Mouse (Mus musculus): ENCODE data around the gene Bmt2. TPM values are rescaled to one million over a fixed set of nuclear protein-coding genes. Genes with fewer than 3 reads are reported as not detected.

The Bmt2 gene
- polyA plus RNA-seq, 1 experiment from 2014 or later, result 24.7 TPM

GRCm38 (mm10) chr6:13636582-13636989 is 41.2 kb downstream of the Bmt2 start:
- ATAC-seq (ENCODE audit: low FRiP score, low TSS enrichment), result no peak; the same call in 1 of the 2 replicates
- Histone ChIP-seq H3K4me1 (ENCODE audit: control insufficient read depth, insufficient read depth, low read length) (no peaks in the 10 kb centered on the region), H3K4me2 (replicated peaks; ENCODE audit: low read depth, low read length) (no peak overlapping the region), H3K9me3 (ENCODE audit: control insufficient read depth, low read length) (no peaks in the 10 kb centered on the region), H3K4me3 (ENCODE audit: low read length) (no peak overlapping the region), H3K27me3 (ENCODE audit: control insufficient read depth, insufficient read depth, low read length) (no peaks in the 10 kb centered on the region), H3K27ac (ENCODE audit: low read depth, low read length) (no peak overlapping the region), H3K36me3 (ENCODE audit: control insufficient read depth, insufficient read depth, low read length) (peaks cover 9% of the 10 kb centered on the region; the same call in 1 of the 2 replicates), H3K9ac (ENCODE audit: low read depth, low read length) (no peak overlapping the region)
- 82% methylated on average over 3 of the region's 3 CpGs for WGBS

DNA sequence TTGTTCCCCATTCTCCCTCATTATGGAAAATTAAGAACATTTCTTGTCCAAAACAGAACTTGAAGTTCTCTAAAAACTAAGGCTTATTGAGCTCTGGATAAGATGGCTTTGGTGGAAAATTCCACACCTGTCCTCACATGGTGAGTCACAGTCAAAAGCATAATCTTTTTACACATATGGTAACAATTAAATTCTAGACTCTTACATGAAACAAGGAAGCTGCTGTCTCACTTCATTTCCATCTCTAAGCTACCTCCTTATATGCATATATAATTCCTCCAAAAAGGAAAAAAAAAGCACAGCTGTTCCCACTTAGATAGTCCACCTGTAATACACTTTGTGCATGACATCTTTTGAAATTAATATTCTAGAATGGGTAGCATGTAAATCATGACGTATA is 45.2 kb downstream of the Bmt2 start:
- Histone ChIP-seq H3K4me1 (ENCODE audit: control insufficient read depth, insufficient read depth, low read length) (no peaks in the 10 kb centered on the region), H3K36me3 (ENCODE audit: control insufficient read depth, insufficient read depth, low read length) (peaks cover 15% of the 10 kb centered on the region), H3K27me3 (ENCODE audit: control insufficient read depth, insufficient read depth, low read length) (no peaks in the 10 kb centered on the region), H3K4me2 (replicated peaks; ENCODE audit: low read depth, low read length) (no peak overlapping the region), H3K27ac (ENCODE audit: low read depth, low read length) (no peak overlapping the region), H3K9ac (ENCODE audit: low read depth, low read length) (no peak overlapping the region), H3K4me3 (ENCODE audit: low read length) (no peak overlapping the region), H3K9me3 (ENCODE audit: control insufficient read depth, low read length) (no peaks in the 10 kb centered on the region)
- no peak for ATAC-seq (ENCODE audit: low FRiP score, low TSS enrichment)
- 91% methylated on average over 1 of the region's 1 CpGs for WGBS

DNA sequence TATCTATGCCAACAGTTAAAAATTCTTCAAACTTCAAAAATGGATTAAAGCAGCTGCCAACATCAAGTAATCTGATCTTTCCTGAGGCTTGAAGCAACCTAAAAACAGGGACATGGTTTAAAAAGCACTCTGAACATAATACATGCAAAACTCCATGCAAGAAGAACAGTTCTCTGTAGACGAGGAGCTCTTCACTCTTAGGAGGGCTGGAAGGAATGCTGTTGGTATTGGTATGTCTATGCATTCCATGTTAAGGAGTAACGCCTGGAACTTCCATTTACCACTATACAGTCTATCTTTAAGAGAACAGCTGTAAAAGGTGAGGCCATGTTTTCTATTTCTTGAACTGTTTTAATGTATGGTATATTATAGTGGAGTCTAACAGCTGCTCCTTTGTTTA is 47.2 kb downstream of the Bmt2 start:
- no peaks in the 10 kb centered on the region for H3K9me3 ChIP-seq (ENCODE audit: control insufficient read depth, low read length)
- H3K9ac ChIP-seq (ENCODE audit: low read depth, low read length), result no peak overlapping the region
- H3K27me3 ChIP-seq (ENCODE audit: control insufficient read depth, insufficient read depth, low read length), result no peaks in the 10 kb centered on the region
- H3K4me3 ChIP-seq (ENCODE audit: low read length), result no peak overlapping the region
- peaks cover 15% of the 10 kb centered on the region for H3K36me3 ChIP-seq (ENCODE audit: control insufficient read depth, insufficient read depth, low read length)
- 86% methylated on average over 2 of the region's 2 CpGs for WGBS
- H3K27ac ChIP-seq (ENCODE audit: low read depth, low read length), result no peak overlapping the region
- ATAC-seq (ENCODE audit: low FRiP score, low TSS enrichment), result no peak
- H3K4me2 ChIP-seq (replicated peaks; ENCODE audit: low read depth, low read length), result no peak overlapping the region
- no peaks in the 10 kb centered on the region for H3K4me1 ChIP-seq (ENCODE audit: control insufficient read depth, insufficient read depth, low read length)

DNA sequence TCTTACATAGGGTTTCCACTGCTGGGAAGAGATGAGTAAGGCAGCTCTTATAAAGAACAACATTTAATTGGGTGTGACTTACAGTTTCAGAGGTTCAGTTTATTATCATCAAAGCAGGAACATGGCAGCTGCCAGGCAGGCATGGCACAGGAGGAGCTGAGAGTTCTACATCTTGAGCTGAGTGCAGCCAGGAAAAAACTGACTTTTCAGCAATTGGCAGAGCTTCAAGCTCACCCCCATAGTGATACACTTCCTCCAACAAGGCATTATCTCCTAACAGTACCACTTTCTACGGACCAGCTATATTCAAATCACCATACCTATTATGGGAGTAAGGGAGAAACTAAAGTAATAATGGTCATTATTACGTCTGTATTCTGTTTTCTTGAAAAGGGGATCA is 58.1 kb downstream of the Bmt2 start:
- Histone ChIP-seq H3K4me3 (ENCODE audit: low read length) (no peak overlapping the region), H3K27me3 (ENCODE audit: control insufficient read depth, insufficient read depth, low read length) (no peaks in the 10 kb centered on the region), H3K4me2 (replicated peaks; ENCODE audit: low read depth, low read length) (no peak overlapping the region), H3K36me3 (ENCODE audit: control insufficient read depth, insufficient read depth, low read length) (no peaks in the 10 kb centered on the region), H3K9ac (ENCODE audit: low read depth, low read length) (no peak overlapping the region), H3K27ac (ENCODE audit: low read depth, low read length) (no peak overlapping the region), H3K9me3 (ENCODE audit: control insufficient read depth, low read length) (no peaks in the 10 kb centered on the region), H3K4me1 (ENCODE audit: control insufficient read depth, insufficient read depth, low read length) (no peaks in the 10 kb centered on the region)
- WGBS, result 92% methylated on average over 2 of the region's 2 CpGs
- ATAC-seq (ENCODE audit: low FRiP score, low TSS enrichment), result no peak

GRCm38 (mm10) chr6:13617110-13617509 is 60.7 kb downstream of the Bmt2 start:
- whole genome bisulfite sequencing, result 91% methylated on average over 3 of the region's 3 CpGs
- no peak overlapping the region for H3K9ac ChIP-seq (ENCODE audit: low read depth, low read length)
- ATAC-seq (ENCODE audit: low FRiP score, low TSS enrichment), result no peak

DNA sequence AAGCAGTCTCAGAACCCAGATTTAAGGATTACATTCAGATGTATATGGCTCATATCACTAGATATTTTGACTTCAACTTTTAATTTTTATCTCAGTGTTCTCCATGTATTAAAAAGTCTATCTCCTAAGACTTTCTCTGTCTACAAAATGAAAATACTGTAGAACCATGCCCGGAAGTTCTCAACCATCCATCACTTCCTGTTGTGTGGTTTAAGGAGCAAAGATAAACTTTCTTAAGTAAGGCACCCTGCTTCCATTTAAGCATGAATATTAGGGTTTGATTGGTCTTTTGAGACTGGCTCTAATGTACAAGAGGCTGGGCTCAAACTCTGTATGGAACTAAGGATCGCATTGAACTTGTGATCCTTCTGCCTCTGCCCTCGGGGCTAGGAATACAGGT is 63.2 kb downstream of the Bmt2 start:
- Histone ChIP-seq H3K4me1 (ENCODE audit: control insufficient read depth, insufficient read depth, low read length) (no peaks in the 10 kb centered on the region), H3K9me3 (ENCODE audit: control insufficient read depth, low read length) (no peaks in the 10 kb centered on the region), H3K9ac (ENCODE audit: low read depth, low read length) (no peak overlapping the region), H3K27ac (ENCODE audit: low read depth, low read length) (no peak overlapping the region), H3K4me3 (ENCODE audit: low read length) (no peak overlapping the region), H3K36me3 (ENCODE audit: control insufficient read depth, insufficient read depth, low read length) (no peaks in the 10 kb centered on the region), H3K27me3 (ENCODE audit: control insufficient read depth, insufficient read depth, low read length) (no peaks in the 10 kb centered on the region), H3K4me2 (replicated peaks; ENCODE audit: low read depth, low read length) (no peak overlapping the region)
- no peak for ATAC-seq (ENCODE audit: low FRiP score, low TSS enrichment)
- WGBS, result 86% methylated on average over 3 of the region's 3 CpGs

More at GRCm38 (mm10) chr6:13617110-13617509, 60.7 kb downstream of the Bmt2 start:
- Histone ChIP-seq H3K4me1 (ENCODE audit: control insufficient read depth, insufficient read depth, low read length) (no peaks in the 10 kb centered on the region), H3K4me3 (ENCODE audit: low read length) (no peak overlapping the region), H3K36me3 (ENCODE audit: control insufficient read depth, insufficient read depth, low read length) (no peaks in the 10 kb centered on the region), H3K27ac (ENCODE audit: low read depth, low read length) (no peak overlapping the region), H3K4me2 (replicated peaks; ENCODE audit: low read depth, low read length) (no peak overlapping the region), H3K27me3 (ENCODE audit: control insufficient read depth, insufficient read depth, low read length) (no peaks in the 10 kb centered on the region), H3K9me3 (ENCODE audit: control insufficient read depth, low read length) (no peaks in the 10 kb centered on the region)

DNA sequence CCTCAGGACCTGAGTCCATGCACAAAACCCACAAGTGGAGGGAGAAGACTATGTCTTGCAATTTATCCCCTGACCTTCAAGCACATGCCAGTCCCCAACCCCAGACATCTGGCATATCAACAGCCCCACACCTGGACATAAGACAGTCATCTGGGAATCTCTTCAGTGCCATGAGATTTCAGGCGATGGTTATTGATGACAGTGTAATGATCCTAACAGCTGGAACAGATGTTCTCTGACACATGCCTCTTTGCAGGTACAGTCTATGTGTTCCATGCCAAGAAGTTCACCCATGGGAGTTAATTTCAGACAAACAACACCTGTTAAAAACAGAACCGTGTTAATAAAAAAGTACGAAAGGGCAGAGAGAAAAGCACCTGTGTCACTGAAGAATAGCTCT is 64.1 kb downstream of the Bmt2 start:
- Histone ChIP-seq H3K27ac (ENCODE audit: low read depth, low read length) (no peak overlapping the region), H3K9me3 (ENCODE audit: control insufficient read depth, low read length) (no peaks in the 10 kb centered on the region), H3K9ac (ENCODE audit: low read depth, low read length) (no peak overlapping the region), H3K27me3 (ENCODE audit: control insufficient read depth, insufficient read depth, low read length) (no peaks in the 10 kb centered on the region), H3K36me3 (ENCODE audit: control insufficient read depth, insufficient read depth, low read length) (no peaks in the 10 kb centered on the region), H3K4me2 (replicated peaks; ENCODE audit: low read depth, low read length) (no peak overlapping the region), H3K4me3 (ENCODE audit: low read length) (no peak overlapping the region), H3K4me1 (ENCODE audit: control insufficient read depth, insufficient read depth, low read length) (no peaks in the 10 kb centered on the region)
- no peak for ATAC-seq (ENCODE audit: low FRiP score, low TSS enrichment)
- 82% methylated on average over 3 of the region's 3 CpGs for WGBS

GRCm38 (mm10) chr6:13610869-13611268 is 66.9 kb downstream of the Bmt2 start:
- Histone ChIP-seq H3K4me1 (ENCODE audit: control insufficient read depth, insufficient read depth, low read length) (peaks cover 6% of the 10 kb centered on the region; the same call in 1 of the 2 replicates), H3K4me2 (replicated peaks; ENCODE audit: low read depth, low read length) (no peak overlapping the region), H3K4me3 (ENCODE audit: low read length) (no peak overlapping the region), H3K27ac (ENCODE audit: low read depth, low read length) (no peak overlapping the region), H3K9me3 (ENCODE audit: control insufficient read depth, low read length) (no peaks in the 10 kb centered on the region), H3K9ac (ENCODE audit: low read depth, low read length) (no peak overlapping the region), H3K27me3 (ENCODE audit: control insufficient read depth, insufficient read depth, low read length) (no peaks in the 10 kb centered on the region), H3K36me3 (ENCODE audit: control insufficient read depth, insufficient read depth, low read length) (no peaks in the 10 kb centered on the region)
- 94% methylated on average over 2 of the region's 2 CpGs for WGBS
- ATAC-seq (ENCODE audit: low FRiP score, low TSS enrichment), result no peak

GRCm38 (mm10) chr6:13609353-13610140 is 68.2 kb downstream of the Bmt2 start:
- no peaks in the 10 kb centered on the region for H3K27me3 ChIP-seq (ENCODE audit: control insufficient read depth, insufficient read depth, low read length)
- no peak overlapping the region for H3K27ac ChIP-seq (ENCODE audit: low read depth, low read length)
- H3K9ac ChIP-seq (ENCODE audit: low read depth, low read length), result no peak overlapping the region
- H3K36me3 ChIP-seq (ENCODE audit: control insufficient read depth, insufficient read depth, low read length), result no peaks in the 10 kb centered on the region
- H3K4me2 ChIP-seq (replicated peaks; ENCODE audit: low read depth, low read length), result no peak overlapping the region
- 82% methylated on average over 5 of the region's 5 CpGs for WGBS
- H3K9me3 ChIP-seq (ENCODE audit: control insufficient read depth, low read length), result no peaks in the 10 kb centered on the region
- no peak for ATAC-seq (ENCODE audit: low FRiP score, low TSS enrichment)
- peaks cover 6% of the 10 kb centered on the region; the same call in 1 of the 2 replicates for H3K4me1 ChIP-seq (ENCODE audit: control insufficient read depth, insufficient read depth, low read length)
- no peak overlapping the region for H3K4me3 ChIP-seq (ENCODE audit: low read length)

Data from kidney, embryonic 14.5 days (tissue).